Mouse (Mus musculus) olfactory bulb, adult 2 months (tissue): Measurements from ENCODE around the gene Hgd. TPM values are rescaled to one million over a fixed set of nuclear protein-coding genes. Genes with fewer than 3 reads are reported as not detected.

Source experiments
- H3K27ac ChIP-seq: fragments of 200-500 bp; 2 replicates; pipeline ENCODE4 v1.5.1; 2012; ENCODE audit warnings: low read depth, low read length; ENCODE audit not compliant: insufficient read depth
- H3K4me1 ChIP-seq: fragments of 200-500 bp; 2 replicates; pipeline ENCODE4 v1.6.1; 2012; ENCODE audit warnings: low read length; ENCODE audit not compliant: control insufficient read depth, insufficient read depth
- H3K4me3 ChIP-seq: fragments of 200-500 bp; 2 replicates; pipeline ENCODE4 v1.5.1; 2012; ENCODE audit warnings: mild to moderate bottlenecking, low read depth, low read length, moderate library complexity; ENCODE audit not compliant: insufficient read depth
- CTCF ChIP-seq: fragments of 200-500 bp; IDR thresholded peaks from 2 replicates; pipeline ENCODE4 v1.5.1; 2012; ENCODE audit warnings: low read depth, mild to moderate bottlenecking, low read length, moderate library complexity; ENCODE audit not compliant: insufficient read depth
- POLR2A ChIP-seq: fragments of 200-500 bp; IDR thresholded peaks from 2 replicates; pipeline ENCODE4 v1.6.1; 2012; ENCODE audit warnings: mild to moderate bottlenecking, low read depth, low read length, moderate library complexity; ENCODE audit not compliant: insufficient read depth
- WGBS: fragments of 180-500 bp; shearing (Covaris S2); methylation state at CpG from one replicate; pipeline ENCODE4 v1.1.7; 2018; 5-methylcytosine and 5-hydroxymethylcytosine counted together
- polyA plus RNA-seq: library from polyadenylated mRNA; stranded (reverse); fragments of >200 nt; gene quantifications from 2 replicates; pipeline ENCODE4 v1.2.4, GENCODE M21; 2012; ENCODE audit warnings: low replicate concordance; ENCODE audit not compliant: missing spikeins, insufficient read depth, insufficient read length

Gene Hgd
- polyA plus RNA-seq, 1 experiment, result not detected

GRCm38 (mm10) chr16:37663643-37664459 is 83.9 kb downstream of the Hgd start:
- TF ChIP-seq POLR2A (no peak), CTCF (no peak)
- H3K27ac ChIP-seq, result no peak overlapping the region
- 77% methylated on average over 9 of the region's 9 CpGs for WGBS
- no peak overlapping the region for H3K4me3 ChIP-seq
- no peaks in the 10 kb centered on the region for H3K4me1 ChIP-seq

GRCm38 (mm10) chr16:37665394-37665935 is 85.5 kb downstream of the Hgd start:
- Histone ChIP-seq H3K4me3 (no peak overlapping the region), H3K4me1 (no peaks in the 10 kb centered on the region), H3K27ac (no peak overlapping the region)
- TF ChIP-seq POLR2A, result no peak
- TF ChIP-seq CTCF, result no peak
- 70% methylated on average over 5 of the region's 5 CpGs for WGBS

GRCm38 (mm10) chr16:37670666-37671283 is 90.8 kb downstream of the Hgd start:
- peaks cover 5% of the 10 kb centered on the region; the same call in 1 of the 2 replicates for H3K4me1 ChIP-seq
- no peak overlapping the region for H3K27ac ChIP-seq
- H3K4me3 ChIP-seq, result no peak overlapping the region
- WGBS, result 30% methylated on average over 4 of the region's 4 CpGs
- TF ChIP-seq POLR2A (no peak), CTCF (no peak)

DNA sequence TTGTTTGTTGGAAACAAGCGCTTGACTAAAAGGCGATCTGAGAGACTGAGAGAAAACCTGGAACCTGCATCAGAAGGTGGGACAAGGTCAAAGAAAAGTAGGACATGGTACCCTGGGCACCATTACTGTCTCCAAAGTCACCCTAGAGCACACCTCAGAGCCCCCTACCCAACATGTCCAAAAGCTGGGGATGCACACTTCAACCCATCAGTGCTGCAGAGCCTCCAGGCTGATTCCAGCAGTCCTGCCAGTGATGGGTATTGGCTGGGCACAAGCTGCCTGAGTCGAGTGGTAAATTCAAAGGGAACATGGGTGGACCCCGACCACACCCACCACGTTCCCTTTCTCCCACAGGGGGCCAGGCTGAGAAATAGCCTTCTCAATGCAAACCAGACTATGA is 95.4 kb downstream of the Hgd start:
- H3K4me1 ChIP-seq, result peaks cover 16% of the 10 kb centered on the region
- no peak overlapping the region for H3K4me3 ChIP-seq
- TF ChIP-seq POLR2A (no peak), CTCF (no peak)
- 91% methylated on average over 5 of the region's 5 CpGs for WGBS
- H3K27ac ChIP-seq, result no peak overlapping the region

- Histone ChIP-seq H3K4me1 (peaks cover 15% of the 10 kb centered on the region), H3K4me3 (0 out of 2 replicates have a peak overlapping the region, but pooled peaks have one; percentile 2), H3K27ac (peak overlapping the region; percentile 12)
- TF ChIP-seq POLR2A (no peak), CTCF (no peak)
- WGBS, result 35% methylated on average over 17 of the region's 17 CpGs
Measured at GRCm38 (mm10) chr16:37676024-37676676, 96.2 kb downstream of the Hgd start.

- Histone ChIP-seq H3K4me1 (peaks cover 13% of the 10 kb centered on the region), H3K27ac (peak overlapping the region; percentile 12; the same call in 1 of the 2 replicates), H3K4me3 (no peak overlapping the region)
- TF ChIP-seq POLR2A, result no peak
- no peak for TF ChIP-seq CTCF
- 28% methylated on average over 4 of the region's 4 CpGs for WGBS
Measured at GRCm38 (mm10) chr16:37676677-37677072, 96.7 kb downstream of the Hgd start.

GRCm38 (mm10) chr16:37677586-37677985 is 97.6 kb downstream of the Hgd start:
- Histone ChIP-seq H3K4me1 (peaks cover 13% of the 10 kb centered on the region), H3K4me3 (no peak overlapping the region), H3K27ac (no peak overlapping the region)
- TF ChIP-seq CTCF (no peak), POLR2A (no peak)
- 78% methylated on average over 8 of the region's 8 CpGs for WGBS

DNA sequence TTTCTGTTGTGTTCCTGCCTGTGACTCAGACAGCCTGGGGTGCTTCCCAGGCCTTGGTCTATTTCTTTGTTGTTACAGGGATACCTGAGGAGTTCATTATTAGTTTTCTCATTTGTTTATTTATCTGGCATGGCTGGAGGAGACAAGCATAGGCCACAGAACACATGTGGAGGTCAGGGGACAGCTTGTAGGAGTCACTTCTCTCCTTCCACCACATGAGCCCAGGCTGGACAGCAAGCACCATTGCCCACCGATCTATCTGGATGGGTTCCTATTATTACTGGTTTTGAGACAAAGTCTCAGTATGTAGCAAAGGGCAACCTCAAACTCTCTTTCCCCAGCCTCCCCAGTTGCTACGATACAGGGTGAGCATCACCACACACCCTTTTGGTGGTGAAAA is 100.3 kb downstream of the Hgd start:
- WGBS, result 31% methylated on average over 2 of the region's 2 CpGs
- Histone ChIP-seq H3K4me3 (no peak overlapping the region), H3K27ac (peak overlapping the region; percentile 86), H3K4me1 (peaks cover 28% of the 10 kb centered on the region)
- TF ChIP-seq CTCF (no peak), POLR2A (no peak)
